Mouse (Mus musculus) small intestine, adult 10 weeks (tissue): ENCODE data around the gene 4930524B15Rik. TPM values are rescaled to one million over a fixed set of nuclear protein-coding genes. Genes with fewer than 3 reads are reported as not detected.

ENCODE experiments used
- polyA plus RNA-seq: library from polyadenylated mRNA; stranded (reverse); fragments of 350-450 nt; fragmentation: Illumina TruSeq; extraction: RNeasy Lipid Tissue Mini Kit (QIAGEN cat#74804); gene quantifications from one replicate; pipeline ENCODE4 v1.2.3, GENCODE M21; 2014; ENCODE audit warnings: low replicate concordance

Gene 4930524B15Rik
- not detected for polyA plus RNA-seq

DNA sequence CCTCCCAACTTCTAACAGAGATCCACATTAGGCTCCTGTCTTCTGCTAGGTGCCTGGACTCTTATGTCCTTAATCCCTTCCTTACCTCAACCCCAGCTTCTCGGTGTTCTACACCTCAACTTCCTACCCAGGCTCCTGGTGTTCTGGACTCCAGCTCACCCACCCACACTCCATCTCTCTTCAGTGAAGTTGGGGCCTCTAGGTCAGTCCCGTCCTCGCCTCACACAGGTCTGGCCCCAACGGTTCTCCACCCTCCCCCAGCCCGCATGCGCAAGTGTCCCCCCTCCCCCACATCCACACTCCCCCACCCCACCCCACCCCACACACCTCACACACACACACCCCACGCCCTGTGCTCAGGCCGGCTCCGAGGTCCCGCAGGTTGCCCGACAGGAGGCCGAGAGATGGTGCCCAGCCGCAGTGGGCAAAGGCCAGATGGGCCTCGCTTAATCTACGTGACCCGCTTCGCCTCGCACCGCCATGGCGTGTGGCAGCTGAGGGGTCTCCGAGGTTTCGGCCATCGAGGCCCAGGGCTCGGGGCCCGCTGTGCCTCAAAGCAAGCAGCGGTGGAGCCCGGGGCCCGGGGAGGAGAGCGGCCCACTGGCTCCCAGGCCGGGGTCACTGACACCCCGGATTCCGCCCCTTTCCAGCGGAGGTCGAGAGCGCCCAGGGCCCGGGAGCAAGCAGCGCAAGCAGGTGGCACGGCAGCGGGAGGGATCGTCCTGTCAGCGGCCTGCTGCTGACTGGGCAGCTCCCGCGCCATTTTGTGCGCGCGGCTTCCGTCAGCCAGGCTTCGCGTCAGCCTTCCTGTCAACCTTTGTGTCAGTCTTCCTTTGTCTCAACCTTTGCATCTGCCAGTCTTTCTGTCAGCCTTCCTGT is at the start of gene 4930524B15Rik:
Gene 4930524B15Rik (plus strand): TSS at position 337 of the 879 bp plus-strand sequence.

DNA sequence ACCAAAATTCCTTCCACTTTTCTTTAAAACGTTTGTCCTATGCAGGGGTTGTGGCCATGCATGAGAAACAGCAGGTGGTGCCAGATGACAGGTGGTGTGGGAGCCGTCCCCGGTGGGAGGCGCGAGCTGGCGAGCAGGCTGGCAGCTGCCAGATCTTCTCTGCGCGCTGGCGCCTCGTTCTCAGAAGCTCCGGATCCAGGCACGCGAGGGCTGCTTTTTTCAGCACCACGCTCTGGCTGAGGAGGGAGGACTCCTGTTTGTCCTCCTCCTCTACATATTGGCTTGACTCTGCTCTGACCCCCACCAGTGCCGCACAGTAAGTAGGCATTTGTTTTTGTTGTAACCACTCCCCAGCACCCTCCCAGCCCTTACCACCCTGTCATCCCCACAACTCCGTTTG is 34.9 kb downstream of the 4930524B15Rik start, which contains the start of gene Nsg2:
Gene Nsg2 (plus strand): TSS at position 183 of the 400 bp plus-strand sequence.

Other genes starting within 250 kb of the 4930524B15Rik start
- 98.4 TPM for gene Cpeb4, start 93.4 kb upstream of the 4930524B15Rik start, polyA plus RNA-seq
- gene Nsg2, start 34.9 kb downstream of the 4930524B15Rik start, polyA plus RNA-seq = 3.9 TPM
- gene Il9r, start 234.7 kb downstream of the 4930524B15Rik start, polyA plus RNA-seq = 0.22 TPM
- gene Snrnp25, start 239.8 kb downstream of the 4930524B15Rik start, polyA plus RNA-seq = 1.9 TPM